Mouse (Mus musculus) forebrain, embryonic 14.5 days (tissue): ENCODE results near the gene Abcc4. TPM values are rescaled to one million over a fixed set of nuclear protein-coding genes. Genes with fewer than 3 reads are reported as not detected.

Experiments
- ATAC-seq: fragments of 200-750 bp; cut with Nextera tagmentation; 2 replicates; pipeline ENCODE4 v1.8.0; 2017; ENCODE audit warnings: mild to moderate bottlenecking, moderate library complexity
- DNase-seq: peaks from one replicate; pipeline ENCODE4 v3.0.0-alpha.2; 2015; ENCODE audit warnings: low spot score
- H3K27ac ChIP-seq: fragments of 300-500 bp; sonication (generic); 2 replicates; pipeline ENCODE4 v1.5.1; 2014; ENCODE audit warnings: low read depth, mild to moderate bottlenecking, control low read depth, low read length, moderate library complexity
- H3K27me3 ChIP-seq: fragments of 300-500 bp; sonication (generic); replicated peaks from 2 replicates; pipeline ENCODE4 v1.6.1; 2014; ENCODE audit warnings: low read length, control low read depth, mixed read lengths; ENCODE audit not compliant: control insufficient read depth, insufficient read depth
- H3K36me3 ChIP-seq: fragments of 300-500 bp; sonication (generic); 2 replicates; pipeline ENCODE4 v1.6.1; 2014; ENCODE audit warnings: low read length, control low read depth; ENCODE audit not compliant: control insufficient read depth, insufficient read depth
- H3K4me1 ChIP-seq: fragments of 300-500 bp; sonication (generic); 2 replicates; pipeline ENCODE4 v1.6.1; 2014; ENCODE audit warnings: antibody characterized with exemption, low read length, control low read depth; ENCODE audit not compliant: control insufficient read depth, insufficient read depth
- H3K4me2 ChIP-seq: fragments of 300-500 bp; sonication (generic); 2 replicates; pipeline ENCODE4 v1.6.1; 2014; ENCODE audit warnings: mild to moderate bottlenecking, control low read depth, low read length
- H3K4me3 ChIP-seq: fragments of 300-500 bp; sonication (generic); 2 replicates; pipeline ENCODE4 v1.5.1; 2014; ENCODE audit warnings: low read depth, low read length, control low read depth
- H3K9ac ChIP-seq: fragments of 300-500 bp; sonication (generic); 2 replicates; pipeline ENCODE4 v1.6.1; 2014; ENCODE audit warnings: mild to moderate bottlenecking, low read length, control low read depth, moderate library complexity
- H3K9me3 ChIP-seq: fragments of 300-500 bp; sonication (generic); replicated peaks from 2 replicates; pipeline ENCODE4 v1.6.1; 2016; ENCODE audit warnings: low read length, control low read depth, mixed read lengths; ENCODE audit not compliant: control insufficient read depth
- WGBS: fragments of 180-500 bp; shearing (Covaris S2); extraction: QIAGEN DNeasy Blood & Tissue Kit; methylation state at CpG from one replicate; pipeline ENCODE4 v1.1.7; 2014; 5-methylcytosine and 5-hydroxymethylcytosine counted together
- polyA plus RNA-seq: library from polyadenylated mRNA; unstranded; fragments of >200 nt; fragmentation: Nextera tagmentation; extraction: Ambion mirVana; gene quantifications from 2 replicates; pipeline ENCODE4 v1.2.1, GENCODE M21; 2014

The Abcc4 gene
- polyA plus RNA-seq, 1 experiment from 2014 or later: 1.0 TPM

- Histone ChIP-seq H3K4me1 (no peaks in the 10 kb centered on the region), H3K9me3 (no peaks in the 10 kb centered on the region), H3K9ac (no peak overlapping the region), H3K36me3 (no peaks in the 10 kb centered on the region), H3K27ac (no peak overlapping the region), H3K27me3 (no peaks in the 10 kb centered on the region), H3K4me2 (no peak overlapping the region), H3K4me3 (no peak overlapping the region)
- peak; percentile 78 for ATAC-seq
- peak; percentile 83 for DNase-seq
- 74% methylated on average over 12 of the region's 12 CpGs for WGBS
Observed at GRCm38 (mm10) chr14:118616698-118617311, 89.2 kb downstream of the Abcc4 start.

- H3K27ac ChIP-seq: no peak overlapping the region
- H3K36me3 ChIP-seq: no peaks in the 10 kb centered on the region
- H3K4me1 ChIP-seq: no peaks in the 10 kb centered on the region
- no peak overlapping the region for H3K4me2 ChIP-seq
- H3K9me3 ChIP-seq: no peaks in the 10 kb centered on the region
- no peak overlapping the region for H3K4me3 ChIP-seq
- no peak for ATAC-seq
- H3K27me3 ChIP-seq: no peaks in the 10 kb centered on the region
- DNase-seq: no peak
- no peak overlapping the region for H3K9ac ChIP-seq
- 74% methylated on average over 9 of the region's 9 CpGs for WGBS
Observed at GRCm38 (mm10) chr14:118613734-118614133, 92.3 kb downstream of the Abcc4 start.

- Histone ChIP-seq H3K27ac (no peak overlapping the region), H3K36me3 (no peaks in the 10 kb centered on the region), H3K4me1 (0 out of 2 replicates have a peak, but pooled peaks cover 7% of the 10 kb centered on the region), H3K4me3 (no peak overlapping the region), H3K9ac (no peak overlapping the region), H3K27me3 (no peaks in the 10 kb centered on the region), H3K4me2 (no peak overlapping the region), H3K9me3 (no peaks in the 10 kb centered on the region)
- ATAC-seq: no peak
- DNase-seq: no peak
- 87% methylated on average over 17 of the region's 17 CpGs for WGBS
Observed at GRCm38 (mm10) chr14:118611714-118612113, 94.3 kb downstream of the Abcc4 start.

- DNase-seq (no peak), ATAC-seq (no peak)
- Histone ChIP-seq H3K4me3 (no peak overlapping the region), H3K9ac (no peak overlapping the region), H3K36me3 (no peaks in the 10 kb centered on the region), H3K4me2 (no peak overlapping the region), H3K27me3 (no peaks in the 10 kb centered on the region), H3K9me3 (no peaks in the 10 kb centered on the region), H3K4me1 (0 out of 2 replicates have a peak, but pooled peaks cover 7% of the 10 kb centered on the region), H3K27ac (no peak overlapping the region)
- WGBS: 96% methylated on average over 11 of the region's 11 CpGs
Observed at GRCm38 (mm10) chr14:118610786-118611185, 95.2 kb downstream of the Abcc4 start.

- no peak overlapping the region for H3K9ac ChIP-seq
- ATAC-seq (peak; percentile 86), DNase-seq (peak; percentile 75)
- H3K9me3 ChIP-seq: no peaks in the 10 kb centered on the region
- H3K4me1 ChIP-seq: 0 out of 2 replicates have a peak, but pooled peaks cover 7% of the 10 kb centered on the region
- no peak overlapping the region for H3K4me3 ChIP-seq
- no peaks in the 10 kb centered on the region for H3K27me3 ChIP-seq
- no peak overlapping the region for H3K4me2 ChIP-seq
- 24% methylated on average over 16 of the region's 16 CpGs for WGBS
- H3K36me3 ChIP-seq: no peaks in the 10 kb centered on the region
- peak overlapping the region; percentile 27; the same call in 1 of the 2 replicates for H3K27ac ChIP-seq
Observed at GRCm38 (mm10) chr14:118608816-118609465, 97.1 kb downstream of the Abcc4 start.

GRCm38 (mm10) chr14:118608317-118608716, 97.7 kb downstream of the Abcc4 start:
- H3K4me3 ChIP-seq: no peak overlapping the region
- no peaks in the 10 kb centered on the region for H3K27me3 ChIP-seq
- 0 out of 2 replicates have a peak, but pooled peaks cover 7% of the 10 kb centered on the region for H3K4me1 ChIP-seq
- no peak overlapping the region for H3K4me2 ChIP-seq
- no peak overlapping the region for H3K9ac ChIP-seq
- no peaks in the 10 kb centered on the region for H3K36me3 ChIP-seq
- H3K27ac ChIP-seq: no peak overlapping the region
- no peaks in the 10 kb centered on the region for H3K9me3 ChIP-seq
- no peak for DNase-seq
- no peak for ATAC-seq
- WGBS: 84% methylated on average over 7 of the region's 7 CpGs

- no peak overlapping the region for H3K9ac ChIP-seq
- WGBS: 90% methylated on average over 9 of the region's 9 CpGs
- 0 out of 2 replicates have a peak, but pooled peaks cover 7% of the 10 kb centered on the region for H3K4me1 ChIP-seq
- no peak overlapping the region for H3K4me2 ChIP-seq
- no peak for ATAC-seq
- DNase-seq: no peak
- H3K36me3 ChIP-seq: no peaks in the 10 kb centered on the region
- no peak overlapping the region for H3K4me3 ChIP-seq
- H3K27me3 ChIP-seq: no peaks in the 10 kb centered on the region
- no peak overlapping the region for H3K27ac ChIP-seq
- no peaks in the 10 kb centered on the region for H3K9me3 ChIP-seq
Observed at GRCm38 (mm10) chr14:118606476-118606875, 99.5 kb downstream of the Abcc4 start.

GRCm38 (mm10) chr14:118604903-118605302, 101.1 kb downstream of the Abcc4 start:
- WGBS: 93% methylated on average over 2 of the region's 2 CpGs
- Histone ChIP-seq H3K9me3 (no peaks in the 10 kb centered on the region), H3K27ac (no peak overlapping the region), H3K9ac (no peak overlapping the region), H3K4me3 (no peak overlapping the region), H3K36me3 (no peaks in the 10 kb centered on the region), H3K4me1 (0 out of 2 replicates have a peak, but pooled peaks cover 7% of the 10 kb centered on the region), H3K27me3 (no peaks in the 10 kb centered on the region), H3K4me2 (no peak overlapping the region)
- DNase-seq (no peak), ATAC-seq (no peak)

- Histone ChIP-seq H3K4me2 (no peak overlapping the region), H3K9me3 (no peaks in the 10 kb centered on the region), H3K27me3 (no peaks in the 10 kb centered on the region), H3K36me3 (no peaks in the 10 kb centered on the region), H3K27ac (no peak overlapping the region), H3K9ac (no peak overlapping the region), H3K4me3 (no peak overlapping the region), H3K4me1 (no peaks in the 10 kb centered on the region)
- 86% methylated on average over 8 of the region's 8 CpGs for WGBS
- no peak for ATAC-seq
- no peak for DNase-seq
Observed at GRCm38 (mm10) chr14:118602031-118602430, 104.0 kb downstream of the Abcc4 start.
